Mouse (Mus musculus) adrenal gland, adult 10 weeks (tissue): ENCODE measurements around the gene Adam6b. TPM values are rescaled to one million over a fixed set of nuclear protein-coding genes. Genes with fewer than 3 reads are reported as not detected.

Experiments used
- polyA plus RNA-seq: library from polyadenylated mRNA; stranded (reverse); fragments of 350-450 nt; fragmentation: Illumina TruSeq; extraction: RNeasy Lipid Tissue Mini Kit (QIAGEN cat#74804); gene quantifications from one replicate; pipeline ENCODE4 v1.2.3, GENCODE M21; 2014; ENCODE audit warnings: low read depth, low replicate concordance

The Adam6b gene
- polyA plus RNA-seq: 0.23 TPM

DNA sequence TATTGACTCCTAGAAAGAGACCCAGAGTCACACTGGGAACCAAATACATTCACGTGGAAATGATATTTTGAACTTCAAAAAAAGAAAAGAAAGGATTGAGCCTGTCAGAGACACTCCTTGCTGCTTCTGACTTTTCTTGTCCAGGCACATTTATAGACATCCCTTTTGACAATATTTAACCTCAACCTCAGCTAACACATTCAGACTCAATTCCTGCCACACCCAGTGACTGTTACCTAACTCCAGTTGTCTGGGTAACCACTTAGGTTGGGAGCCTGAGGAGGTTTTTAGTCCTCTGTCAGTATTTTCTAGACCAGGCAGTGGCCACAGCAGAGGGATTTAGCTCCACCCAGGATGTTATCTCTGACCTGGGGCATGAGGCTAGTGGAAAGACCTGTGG, at the start of gene Adam6b:
TSS of gene Adam6b (plus strand) at position 301 of the 400 bp plus-strand sequence.

Other genes with a start within 250 kb of the Adam6b start
- gene Adam6a, start 54.4 kb downstream of the Adam6b start, polyA plus RNA-seq: not detected